Mouse (Mus musculus): ENCODE data around the gene Slfn9. TPM values are rescaled to one million over a fixed set of nuclear protein-coding genes. Genes with fewer than 3 reads are reported as not detected.
A peak's percentile ranks its signal among the peaks of the same experiment; 100 is the strongest.
"Not testable (repeated sequence)": the region's sequence is repeated elsewhere in the genome, so short reads cannot be mapped to it uniquely, and the experiment has no call there.

Slfn9 gene
- polyA plus RNA-seq, 1 experiment = 0.22 TPM

DNA sequence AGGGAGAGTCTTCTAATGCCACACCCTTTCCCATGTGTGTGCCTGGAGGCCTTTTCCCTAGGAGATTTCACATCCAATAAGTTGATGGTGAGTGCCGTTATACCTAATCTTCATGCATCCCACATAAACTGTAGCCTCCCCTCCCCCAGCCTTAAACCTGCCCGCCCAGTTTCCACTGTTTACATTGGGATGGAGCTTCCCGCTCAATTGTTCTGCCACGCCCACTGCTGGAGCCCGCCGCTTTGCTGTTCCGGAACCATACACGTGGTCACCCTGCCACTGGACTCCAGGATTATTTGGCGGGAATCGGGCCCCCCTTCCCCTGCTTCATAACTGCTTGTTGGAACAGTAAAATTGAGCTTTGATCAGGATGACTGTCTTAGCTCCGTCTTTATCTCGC, 2.3 kb downstream of the Slfn9 start:
- H3ac ChIP-seq (ENCODE audit: control insufficient read depth, insufficient read length) = no peak overlapping the region
- H3K79me2 ChIP-seq (ENCODE audit: control insufficient read depth, insufficient read depth) = no peaks in the 10 kb centered on the region
- no peak overlapping the region for H3K4me3 ChIP-seq
- H3K27me3 ChIP-seq (ENCODE audit: control insufficient read depth, insufficient read depth, insufficient read length) = no peaks in the 10 kb centered on the region
- TF ChIP-seq POLR2AphosphoS2 (IDR thresholded peaks at IDR 0.05; ENCODE audit: insufficient read length, low read depth) (no peak), MYOG (IDR thresholded peaks at IDR 0.05; ENCODE audit: control insufficient read depth in 1 of 3, insufficient read depth in 1 of 3, insufficient read length in 2 of 3, low read depth in 2 of 3) (no peak), REST (IDR thresholded peaks at IDR 0.05; ENCODE audit: insufficient read depth, insufficient read length) (no peak), E2F4 (IDR thresholded peaks at IDR 0.05; ENCODE audit: insufficient read depth) (no peak), USF1 (IDR thresholded peaks at IDR 0.05; ENCODE audit: low read depth) (no peak), SRF (IDR thresholded peaks at IDR 0.05; ENCODE audit: control insufficient read depth, insufficient read length, low read depth) (no peak), TCF12 (IDR thresholded peaks at IDR 0.05; ENCODE audit: insufficient read depth, poor library complexity, severe bottlenecking) (no peak), CEBPB (IDR thresholded peaks at IDR 0.05; ENCODE audit: insufficient read depth, poor library complexity, severe bottlenecking) (no peak), MAX (IDR thresholded peaks at IDR 0.05; ENCODE audit: low read depth) (no peak), POLR2A (IDR thresholded peaks at IDR 0.05; ENCODE audit: insufficient read length, low read depth) (no peak), TCF3 (IDR thresholded peaks at IDR 0.05; ENCODE audit: insufficient read length, low read depth) (no peak), MYOD1 (IDR thresholded peaks at IDR 0.05; ENCODE audit: control insufficient read depth in 1 of 3, insufficient read length in 2 of 3, low read depth in 2 of 3) (no peak)
- H3K4me2 ChIP-seq (ENCODE audit: low read depth) = no peak overlapping the region
- H3K36me3 ChIP-seq (ENCODE audit: control insufficient read depth, insufficient read depth) = no peaks in the 10 kb centered on the region

DNA sequence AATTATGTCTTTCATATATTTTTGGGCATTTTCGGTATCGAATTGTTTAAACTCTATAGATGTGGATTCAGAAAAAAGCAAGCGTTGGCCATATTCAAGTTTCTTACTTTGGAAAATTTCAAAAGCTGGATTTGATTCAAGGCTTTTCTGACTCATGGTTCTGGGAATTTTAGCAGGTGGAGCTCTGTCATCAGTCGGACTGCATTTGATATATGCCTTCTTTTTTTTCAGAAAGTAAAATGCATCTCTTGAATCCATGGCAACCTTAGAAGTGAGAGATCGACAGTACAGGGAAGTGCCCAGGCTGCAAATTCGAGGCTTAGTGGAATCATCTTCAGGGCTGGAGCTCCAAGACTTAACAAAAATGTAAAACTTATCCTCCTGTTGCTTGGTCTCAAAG, 4.0 kb downstream of the Slfn9 start:
- Histone ChIP-seq H3K79me2 (ENCODE audit: control insufficient read depth, insufficient read depth) (no peaks in the 10 kb centered on the region), H3K4me3 (no peak overlapping the region), H3K4me2 (ENCODE audit: low read depth) (no peak overlapping the region), H3ac (ENCODE audit: control insufficient read depth, insufficient read length) (no peak overlapping the region), H3K27me3 (ENCODE audit: control insufficient read depth, insufficient read depth, insufficient read length) (no peaks in the 10 kb centered on the region), H3K36me3 (ENCODE audit: control insufficient read depth, insufficient read depth) (no peaks in the 10 kb centered on the region)
- no peak for TF ChIP-seq REST (IDR thresholded peaks at IDR 0.05; ENCODE audit: insufficient read depth, insufficient read length)
- no peak for TF ChIP-seq E2F4 (IDR thresholded peaks at IDR 0.05; ENCODE audit: insufficient read depth)

DNA sequence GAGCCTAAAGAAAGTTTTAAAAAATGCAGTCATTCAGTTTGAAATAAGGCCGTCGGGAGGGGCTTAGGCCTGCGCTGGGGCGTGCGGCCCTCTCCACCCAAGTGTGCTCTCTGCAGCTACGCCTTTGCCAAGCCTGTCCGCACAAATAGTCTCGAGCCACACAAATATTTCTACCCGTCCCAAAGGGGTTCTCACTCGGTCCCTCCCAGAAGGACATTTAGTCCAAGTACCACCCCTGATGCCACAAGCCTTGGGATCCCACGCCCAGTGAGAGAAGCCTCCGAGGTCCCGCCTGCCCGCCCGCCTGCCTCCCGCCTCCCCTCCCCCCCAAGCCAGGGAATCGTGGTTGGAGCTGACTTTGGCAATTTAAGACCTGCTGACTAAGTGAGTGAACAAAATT, 8.4 kb downstream of the Slfn9 start:
- Histone ChIP-seq H3K27me3 (ENCODE audit: control insufficient read depth, insufficient read depth, insufficient read length) (no peaks in the 10 kb centered on the region), H3K79me2 (ENCODE audit: control insufficient read depth, insufficient read depth) (no peaks in the 10 kb centered on the region), H3K4me2 (ENCODE audit: low read depth) (no peak overlapping the region), H3ac (ENCODE audit: control insufficient read depth, insufficient read length) (no peak overlapping the region), H3K36me3 (ENCODE audit: control insufficient read depth, insufficient read depth) (no peaks in the 10 kb centered on the region), H3K4me3 (no peak overlapping the region)
- TF ChIP-seq SRF (IDR thresholded peaks at IDR 0.05; ENCODE audit: control insufficient read depth, insufficient read length, low read depth) (no peak), USF1 (IDR thresholded peaks at IDR 0.05; ENCODE audit: low read depth) (no peak), E2F4 (IDR thresholded peaks at IDR 0.05; ENCODE audit: insufficient read depth) (no peak), MAX (IDR thresholded peaks at IDR 0.05; ENCODE audit: low read depth) (no peak), POLR2AphosphoS2 (IDR thresholded peaks at IDR 0.05; ENCODE audit: insufficient read length, low read depth) (no peak), TCF3 (IDR thresholded peaks at IDR 0.05; ENCODE audit: insufficient read length, low read depth) (no peak), TCF12 (IDR thresholded peaks at IDR 0.05; ENCODE audit: insufficient read depth, poor library complexity, severe bottlenecking) (no peak), MYOD1 (IDR thresholded peaks at IDR 0.05; ENCODE audit: control insufficient read depth in 1 of 3, insufficient read length in 2 of 3, low read depth in 2 of 3) (no peak), MYOG (IDR thresholded peaks at IDR 0.05; ENCODE audit: control insufficient read depth in 1 of 3, insufficient read depth in 1 of 3, insufficient read length in 2 of 3, low read depth in 2 of 3) (no peak), REST (IDR thresholded peaks at IDR 0.05; ENCODE audit: insufficient read depth, insufficient read length) (no peak), CEBPB (IDR thresholded peaks at IDR 0.05; ENCODE audit: insufficient read depth, poor library complexity, severe bottlenecking) (no peak), POLR2A (IDR thresholded peaks at IDR 0.05; ENCODE audit: insufficient read length, low read depth) (no peak)

DNA sequence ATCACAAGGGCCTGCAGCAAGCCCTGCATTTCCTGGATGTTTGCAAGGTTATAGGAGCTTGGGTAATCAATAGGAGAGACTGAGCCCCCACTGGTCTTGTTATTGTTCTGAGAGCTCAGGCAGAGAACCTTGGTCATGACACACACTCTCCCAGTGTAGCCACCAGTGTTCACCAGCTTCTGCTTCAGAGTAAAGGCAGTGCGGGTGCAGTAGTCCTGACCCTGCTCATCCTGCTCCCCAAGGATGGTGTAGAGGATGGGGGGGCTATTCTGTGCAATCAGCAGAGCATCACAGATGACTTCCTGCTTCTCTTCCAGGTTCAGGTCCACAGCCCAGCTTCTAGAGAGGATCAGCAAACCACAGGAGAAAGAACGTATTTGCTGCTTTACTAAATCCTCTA, 9.2 kb downstream of the Slfn9 start:
- H3K27me3 ChIP-seq (ENCODE audit: control insufficient read depth, insufficient read depth, insufficient read length); H3K79me2 ChIP-seq (ENCODE audit: control insufficient read depth, insufficient read depth); H3ac ChIP-seq (ENCODE audit: control insufficient read depth, insufficient read length); H3K4me2 ChIP-seq (ENCODE audit: low read depth); H3K4me3 ChIP-seq; H3K36me3 ChIP-seq (ENCODE audit: control insufficient read depth, insufficient read depth): not testable (repeated sequence)

DNA sequence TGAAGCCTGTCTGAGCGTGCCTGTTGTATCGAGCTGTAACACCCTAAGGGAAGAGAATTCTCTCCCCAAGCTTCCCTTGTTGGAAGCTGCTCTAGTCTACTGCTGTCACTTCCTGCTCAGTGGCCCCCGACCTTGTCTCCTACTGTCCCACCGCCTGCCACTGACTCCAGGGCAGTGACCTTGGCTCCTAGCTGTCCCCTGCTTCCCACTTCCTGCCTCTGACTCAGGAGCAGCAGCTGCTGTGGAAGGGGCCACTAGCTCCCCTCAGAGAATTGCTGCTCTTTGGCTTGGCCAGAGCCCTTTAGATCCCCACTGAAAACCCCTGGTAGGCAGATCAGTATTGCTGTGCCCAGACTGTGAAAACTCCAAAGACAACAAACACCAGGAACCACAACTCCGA, 17.7 kb downstream of the Slfn9 start:
- TF ChIP-seq POLR2AphosphoS2 (IDR thresholded peaks at IDR 0.05; ENCODE audit: insufficient read length, low read depth) (no peak), MYOG (IDR thresholded peaks at IDR 0.05; ENCODE audit: control insufficient read depth in 1 of 3, insufficient read depth in 1 of 3, insufficient read length in 2 of 3, low read depth in 2 of 3) (peak in 1 of 3 experiments; percentile 51), MYOD1 (IDR thresholded peaks at IDR 0.05; ENCODE audit: control insufficient read depth in 1 of 3, insufficient read length in 2 of 3, low read depth in 2 of 3) (peak in 1 of 3 experiments; percentile 74)
- no peaks in the 10 kb centered on the region for H3K27me3 ChIP-seq (ENCODE audit: control insufficient read depth, insufficient read depth, insufficient read length)
- no peak overlapping the region for H3K4me2 ChIP-seq (ENCODE audit: low read depth)
- no peak overlapping the region for H3ac ChIP-seq (ENCODE audit: control insufficient read depth, insufficient read length)
- H3K4me3 ChIP-seq = no peak overlapping the region
- no peaks in the 10 kb centered on the region for H3K79me2 ChIP-seq (ENCODE audit: control insufficient read depth, insufficient read depth)
- H3K36me3 ChIP-seq (ENCODE audit: control insufficient read depth, insufficient read depth) = no peaks in the 10 kb centered on the region

DNA sequence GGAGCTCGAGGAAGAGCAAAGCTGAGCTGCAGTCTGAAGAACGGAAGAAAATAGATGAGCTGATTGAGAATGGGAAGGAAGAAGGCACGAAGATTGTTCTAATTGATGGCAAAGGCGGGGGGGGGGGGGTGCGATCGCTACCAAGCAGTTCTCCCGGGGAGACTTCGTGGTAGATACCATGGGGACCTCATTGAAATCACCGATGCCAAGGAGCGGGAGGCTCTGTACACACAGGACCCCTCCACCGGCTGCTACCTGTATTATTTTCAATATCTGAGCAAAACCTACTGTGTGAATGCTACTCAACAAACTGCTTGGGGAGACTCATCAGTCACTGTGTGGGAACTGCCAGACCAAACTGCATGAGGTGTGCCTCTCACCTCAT, 20.0 kb downstream of the Slfn9 start:
- no peaks in the 10 kb centered on the region for H3K79me2 ChIP-seq (ENCODE audit: control insufficient read depth, insufficient read depth)

More for the DNA sequence above, 20.0 kb downstream of the Slfn9 start:
- no peak overlapping the region for H3K4me3 ChIP-seq
- no peaks in the 10 kb centered on the region for H3K27me3 ChIP-seq (ENCODE audit: control insufficient read depth, insufficient read depth, insufficient read length)
- TF ChIP-seq REST (IDR thresholded peaks at IDR 0.05; ENCODE audit: insufficient read depth, insufficient read length) = no peak
- no peak overlapping the region for H3K4me2 ChIP-seq (ENCODE audit: low read depth)
- H3ac ChIP-seq (ENCODE audit: control insufficient read depth, insufficient read length) = no peak overlapping the region
- no peaks in the 10 kb centered on the region for H3K36me3 ChIP-seq (ENCODE audit: control insufficient read depth, insufficient read depth)
